Mouse (Mus musculus) hindbrain, postnatal 0 days (tissue): ENCODE results near the gene Wnt7a. TPM values are rescaled to one million over a fixed set of nuclear protein-coding genes. Genes with fewer than 3 reads are reported as not detected.

Source experiments
- ATAC-seq: fragments of 200-750 bp; cut with Nextera tagmentation; 2 replicates; pipeline ENCODE4 v1.8.0; 2017; ENCODE audit warnings: mild to moderate bottlenecking, moderate TSS enrichment, moderate library complexity
- DNase-seq: peaks from one replicate; pipeline ENCODE4 v3.0.0-alpha.2; 2015; ENCODE audit warnings: low spot score
- H3K27ac ChIP-seq: fragments of 300-500 bp; sonication (generic); 2 replicates; pipeline ENCODE4 v1.5.1; 2014; ENCODE audit warnings: mild to moderate bottlenecking
- H3K27me3 ChIP-seq: fragments of 300-500 bp; sonication (generic); 2 replicates; pipeline ENCODE4 v1.6.1; 2014; ENCODE audit warnings: low read length, mixed read lengths; ENCODE audit not compliant: insufficient read depth
- H3K36me3 ChIP-seq: fragments of 300-500 bp; sonication (generic); 2 replicates; pipeline ENCODE4 v1.6.1; 2014; ENCODE audit warnings: low read length, mixed read lengths; ENCODE audit not compliant: insufficient read depth
- H3K4me1 ChIP-seq: fragments of 300-500 bp; sonication (generic); 2 replicates; pipeline ENCODE4 v1.6.1; 2014; ENCODE audit warnings: antibody characterized with exemption, low read length, mixed read lengths; ENCODE audit not compliant: insufficient read depth
- H3K4me2 ChIP-seq: fragments of 300-500 bp; sonication (generic); 2 replicates; pipeline ENCODE4 v1.6.1; 2014; ENCODE audit warnings: low read depth, mild to moderate bottlenecking, low read length, moderate library complexity, mixed read lengths
- H3K4me3 ChIP-seq: fragments of 300-500 bp; sonication (generic); 2 replicates; pipeline ENCODE4 v1.5.1; 2014; ENCODE audit warnings: low read length
- H3K9ac ChIP-seq: fragments of 300-500 bp; sonication (generic); replicated peaks from 2 replicates; pipeline ENCODE4 v1.6.1; 2014; ENCODE audit warnings: mild to moderate bottlenecking, low read length, moderate library complexity, mixed read lengths
- H3K9me3 ChIP-seq: fragments of 300-500 bp; sonication (generic); 2 replicates; pipeline ENCODE4 v1.6.1; 2016; ENCODE audit warnings: low read length, mixed read lengths
- CTCF ChIP-seq: IDR thresholded peaks from 2 replicates; pipeline ENCODE4 v1.5.1; 2016; ENCODE audit warnings: antibody characterized with exemption, control low read depth, low read depth
- WGBS: fragments of 180-500 bp; shearing (Covaris S2); extraction: QIAGEN DNeasy Blood & Tissue Kit; methylation state at CpG from one replicate; pipeline ENCODE4 v1.1.7; 2014; 5-methylcytosine and 5-hydroxymethylcytosine counted together
- polyA plus RNA-seq: library from polyadenylated mRNA; unstranded; fragments of >200 nt; fragmentation: Nextera tagmentation; extraction: Ambion mirVana; gene quantifications from 2 replicates; pipeline ENCODE4 v1.2.1, GENCODE M21; 2015
- total RNA-seq: library from RNA; depleted of rRNA; stranded (reverse); fragments of >200 nt; gene quantifications from 2 replicates; pipeline ENCODE4 v1.2.3, GENCODE M21; 2014

The Wnt7a gene
- total and polyA plus RNA-seq, 2 experiments from 2014 or later, result 6.2 to 11.4 TPM

DNA sequence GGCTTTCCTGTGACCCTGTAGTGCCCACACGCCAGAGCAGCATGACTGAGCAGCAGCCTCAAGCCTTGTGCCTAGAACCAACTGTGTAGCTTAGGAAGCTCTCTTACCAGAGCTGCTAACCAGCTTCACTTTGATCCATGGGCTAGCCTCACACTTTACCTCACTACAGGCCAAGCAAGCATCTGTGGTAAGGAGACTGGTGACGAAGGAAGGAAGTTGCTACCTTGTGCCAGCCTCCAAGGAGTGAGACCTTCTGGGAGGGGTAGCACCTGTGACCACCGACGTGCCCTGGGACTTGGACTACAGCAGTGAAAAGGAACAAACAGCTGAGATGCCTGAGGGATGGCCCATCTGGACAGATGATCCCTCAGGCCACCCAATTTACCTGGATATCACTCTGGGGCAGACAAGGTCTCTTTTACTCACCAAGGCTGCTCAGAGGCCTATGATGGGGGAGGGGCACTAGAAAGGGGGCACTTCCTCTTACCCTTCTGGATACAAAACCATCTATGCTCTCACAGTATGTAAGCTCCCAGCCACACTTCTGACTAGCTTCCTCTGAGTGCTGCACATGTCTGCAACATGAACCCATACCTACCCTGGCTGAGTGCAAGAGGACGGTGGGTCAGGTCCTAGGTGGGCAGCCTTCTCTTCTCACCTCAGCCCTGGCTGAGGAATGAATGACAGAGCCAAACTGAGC lies 18.5 kb downstream of the Wnt7a start:
- H3K9ac ChIP-seq, result no peak overlapping the region
- H3K4me1 ChIP-seq, result no peaks in the 10 kb centered on the region
- no peaks in the 10 kb centered on the region for H3K27me3 ChIP-seq
- no peaks in the 10 kb centered on the region for H3K36me3 ChIP-seq
- no peak for DNase-seq
- H3K4me3 ChIP-seq, result no peak overlapping the region
- WGBS, result 93% methylated on average over 5 of the region's 5 CpGs
- H3K27ac ChIP-seq, result no peak overlapping the region
- H3K9me3 ChIP-seq, result no peaks in the 10 kb centered on the region
- no peak for TF ChIP-seq CTCF
- no peak overlapping the region for H3K4me2 ChIP-seq
- no peak for ATAC-seq

DNA sequence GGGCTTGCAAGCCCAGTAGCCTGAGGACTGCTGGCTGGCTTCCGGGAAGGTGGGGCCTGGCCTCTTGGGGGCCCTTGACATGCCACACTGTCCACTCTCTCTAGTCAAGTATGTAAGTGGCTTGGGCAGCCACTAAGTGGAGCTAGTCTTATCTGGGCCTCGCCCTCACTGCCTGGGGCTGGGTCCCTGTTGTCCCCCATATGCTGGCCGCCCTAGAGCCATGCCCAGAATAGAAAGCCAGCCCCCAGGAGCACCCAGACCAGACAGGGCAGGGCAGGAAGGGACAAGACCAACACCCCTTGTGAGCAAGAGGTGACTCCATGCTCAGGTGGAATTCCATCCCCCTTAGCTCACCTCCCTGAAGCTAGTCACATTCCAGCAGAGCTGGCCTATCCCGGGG lies 22.0 kb downstream of the Wnt7a start:
- no peak overlapping the region for H3K4me3 ChIP-seq
- no peaks in the 10 kb centered on the region for H3K36me3 ChIP-seq
- no peaks in the 10 kb centered on the region for H3K9me3 ChIP-seq
- no peak overlapping the region for H3K27ac ChIP-seq
- WGBS, result 73% methylated on average over 4 of the region's 4 CpGs
- no peaks in the 10 kb centered on the region for H3K27me3 ChIP-seq
- TF ChIP-seq CTCF, result no peak
- DNase-seq, result no peak
- no peaks in the 10 kb centered on the region for H3K4me1 ChIP-seq
- no peak overlapping the region for H3K4me2 ChIP-seq
- ATAC-seq, result no peak
- H3K9ac ChIP-seq, result no peak overlapping the region

DNA sequence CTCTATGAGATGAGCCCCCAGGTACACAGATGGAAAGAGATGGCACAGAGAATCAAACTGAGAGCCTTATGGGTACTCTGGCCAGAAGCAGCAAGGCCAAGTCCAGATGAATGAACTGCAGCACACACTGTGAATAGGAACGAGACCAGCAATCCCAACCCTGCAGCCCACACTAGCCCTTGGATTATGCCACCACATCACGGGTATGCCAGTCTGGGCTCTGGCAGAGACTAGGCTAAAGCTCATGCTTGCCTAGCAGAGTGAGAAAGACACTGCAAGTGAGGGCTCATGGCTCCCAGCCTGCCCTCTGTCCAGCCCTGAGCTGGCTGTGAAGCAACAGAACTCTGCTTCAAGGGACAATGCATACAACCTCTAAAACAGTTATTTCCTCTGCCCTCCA lies 26.7 kb downstream of the Wnt7a start:
- Histone ChIP-seq H3K4me1 (no peaks in the 10 kb centered on the region), H3K4me2 (no peak overlapping the region), H3K36me3 (no peaks in the 10 kb centered on the region), H3K27ac (peak overlapping the region; percentile 22; the same call in 1 of the 2 replicates), H3K27me3 (no peaks in the 10 kb centered on the region), H3K9ac (no peak overlapping the region), H3K4me3 (no peak overlapping the region), H3K9me3 (no peaks in the 10 kb centered on the region)
- peak; percentile 66; the same call in 1 of the 2 replicates for ATAC-seq
- 57% methylated on average over 2 of the region's 2 CpGs for WGBS
- peak; percentile 39 for DNase-seq
- TF ChIP-seq CTCF, result no peak

DNA sequence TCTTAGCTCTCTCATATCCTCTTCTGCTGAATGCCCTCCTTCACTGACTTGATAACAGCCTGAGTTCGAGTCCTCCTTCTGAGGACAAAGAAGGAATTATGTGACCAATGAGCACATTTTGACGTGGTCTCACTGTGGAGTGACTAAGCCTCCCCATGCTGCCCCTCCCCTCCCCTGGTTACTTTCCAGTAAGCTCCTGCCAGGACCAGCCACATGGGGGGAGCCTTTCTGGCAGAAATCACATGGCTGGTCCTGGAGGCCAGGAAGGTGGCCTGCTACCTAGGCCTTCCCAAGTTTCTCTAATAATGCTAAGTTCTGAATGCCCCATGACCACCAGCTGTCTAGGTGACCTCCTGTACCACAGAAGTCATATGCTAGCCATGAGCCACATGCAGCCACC lies 27.3 kb downstream of the Wnt7a start:
- H3K27me3 ChIP-seq, result no peaks in the 10 kb centered on the region
- no peaks in the 10 kb centered on the region for H3K9me3 ChIP-seq
- ATAC-seq, result no peak
- no peak overlapping the region for H3K4me3 ChIP-seq
- H3K9ac ChIP-seq, result no peak overlapping the region
- no peak overlapping the region for H3K4me2 ChIP-seq
- 42% methylated on average over 2 of the region's 2 CpGs for WGBS
- H3K4me1 ChIP-seq, result no peaks in the 10 kb centered on the region
- TF ChIP-seq CTCF, result no peak
- no peaks in the 10 kb centered on the region for H3K36me3 ChIP-seq
- peak overlapping the region; percentile 22; the same call in 1 of the 2 replicates for H3K27ac ChIP-seq
- DNase-seq, result no peak

DNA sequence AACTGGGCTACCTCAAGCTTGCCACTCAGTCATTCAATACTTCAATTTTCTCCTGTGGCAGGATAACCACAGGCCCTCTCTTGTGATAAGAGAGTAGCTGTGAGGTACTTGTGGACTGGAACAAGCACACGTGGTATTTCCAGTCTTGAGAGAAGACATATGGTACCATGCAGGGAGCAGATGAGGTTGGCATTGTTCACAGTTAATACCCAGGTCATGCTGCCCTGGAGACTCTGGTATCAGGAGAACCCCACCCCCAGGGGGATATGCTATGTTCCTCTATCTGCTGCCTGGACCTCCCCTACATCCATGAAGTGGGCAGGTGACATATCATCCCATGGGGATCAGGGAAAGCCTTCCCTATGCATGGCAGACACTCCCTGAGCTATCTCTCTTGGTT lies 27.9 kb downstream of the Wnt7a start:
- H3K27ac ChIP-seq, result no peak overlapping the region
- WGBS, result 42% methylated on average over 1 of the region's 1 CpGs
- no peak for TF ChIP-seq CTCF
- no peak overlapping the region for H3K4me2 ChIP-seq
- no peak overlapping the region for H3K9ac ChIP-seq
- no peaks in the 10 kb centered on the region for H3K4me1 ChIP-seq
- H3K9me3 ChIP-seq, result no peaks in the 10 kb centered on the region
- no peaks in the 10 kb centered on the region for H3K27me3 ChIP-seq
- no peaks in the 10 kb centered on the region for H3K36me3 ChIP-seq
- H3K4me3 ChIP-seq, result no peak overlapping the region
- DNase-seq (no peak), ATAC-seq (no peak)

DNA sequence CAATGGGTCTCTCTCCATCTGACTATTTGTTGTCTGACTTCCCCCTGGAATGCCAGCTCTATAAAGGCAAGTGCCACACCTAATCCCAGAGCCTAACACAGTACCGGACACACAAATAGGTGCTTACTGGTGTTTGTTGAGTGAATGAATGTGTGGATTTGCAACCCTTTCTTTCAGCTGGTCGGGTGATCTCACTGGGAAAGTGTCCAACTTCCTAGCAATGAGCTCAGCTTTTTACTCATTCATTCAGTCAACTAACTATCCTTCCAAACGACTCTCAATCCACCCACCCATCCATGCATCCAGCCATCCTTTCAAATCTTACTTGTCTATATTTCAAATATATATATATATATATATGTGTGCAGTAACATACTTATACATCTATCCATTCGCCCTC lies 31.3 kb downstream of the Wnt7a start:
- H3K9ac ChIP-seq, result no peak overlapping the region
- no peak overlapping the region for H3K4me2 ChIP-seq
- no peak for DNase-seq
- no peaks in the 10 kb centered on the region for H3K9me3 ChIP-seq
- H3K4me3 ChIP-seq, result no peak overlapping the region
- WGBS, result 63% methylated on average over 4 of the region's 4 CpGs
- no peak overlapping the region for H3K27ac ChIP-seq
- H3K27me3 ChIP-seq, result no peaks in the 10 kb centered on the region
- H3K36me3 ChIP-seq, result no peaks in the 10 kb centered on the region
- no peak for TF ChIP-seq CTCF
- no peak for ATAC-seq
- H3K4me1 ChIP-seq, result no peaks in the 10 kb centered on the region

DNA sequence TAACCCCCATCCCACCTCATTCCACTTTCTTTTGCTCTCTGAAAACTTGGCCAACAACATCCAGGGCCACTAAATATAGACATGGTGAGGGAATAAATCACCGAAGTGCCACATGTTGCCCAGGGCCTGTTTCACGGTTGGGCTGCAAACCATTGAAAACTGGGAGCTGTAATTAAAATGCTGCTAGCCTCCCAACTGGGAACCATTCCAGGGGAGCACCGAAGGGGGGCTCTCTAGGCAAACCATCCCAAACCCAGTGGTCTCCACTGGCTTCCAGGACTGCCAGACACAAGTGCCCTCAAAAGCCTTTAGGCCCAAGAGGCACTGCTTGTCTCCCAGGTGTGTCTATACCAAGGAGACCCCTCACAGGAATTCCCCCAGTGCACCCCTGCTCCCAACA lies 31.9 kb downstream of the Wnt7a start:
- H3K9me3 ChIP-seq, result no peaks in the 10 kb centered on the region
- DNase-seq, result peak; percentile 62
- WGBS, result 44% methylated on average over 3 of the region's 3 CpGs
- H3K4me1 ChIP-seq, result no peaks in the 10 kb centered on the region
- H3K36me3 ChIP-seq, result no peaks in the 10 kb centered on the region
- H3K27me3 ChIP-seq, result no peaks in the 10 kb centered on the region
- no peak overlapping the region for H3K9ac ChIP-seq
- H3K4me2 ChIP-seq, result no peak overlapping the region
- H3K4me3 ChIP-seq, result no peak overlapping the region
- H3K27ac ChIP-seq, result no peak overlapping the region
- no peak for TF ChIP-seq CTCF
- ATAC-seq, result no peak
